Mouse (Mus musculus): ENCODE results near the gene Tmem108. TPM values are rescaled to one million over a fixed set of nuclear protein-coding genes. Genes with fewer than 3 reads are reported as not detected.

The Tmem108 gene
- polyA plus RNA-seq, 1 experiment = 6.1 TPM

- Histone ChIP-seq H3K4me1 (replicated peaks; ENCODE audit: control insufficient read depth, insufficient read depth, low read length) (no peaks in the 10 kb centered on the region), H3K4me3 (ENCODE audit: control insufficient read depth, insufficient read depth, low read length) (no peak overlapping the region), H3K36me3 (ENCODE audit: control insufficient read depth, insufficient read depth, low read length) (no peaks in the 10 kb centered on the region), H3K27ac (ENCODE audit: control insufficient read depth, insufficient read depth, low read length) (no peak overlapping the region), H3K27me3 (ENCODE audit: control insufficient read depth, insufficient read depth, low read length) (no peaks in the 10 kb centered on the region)
- DNase-seq = no peak
- TF ChIP-seq POLR2A (IDR thresholded peaks at IDR 0.05; ENCODE audit: control insufficient read depth, extremely low read depth, insufficient read depth, low read length, poor library complexity) (no peak), CTCF (IDR thresholded peaks at IDR 0.05; ENCODE audit: borderline replicate concordance, control insufficient read depth, extremely low read depth, insufficient read depth, low read length, poor library complexity) (no peak)
- WGBS = 89% methylated on average over 1 of the region's 1 CpGs
Measured at GRCm38 (mm10) chr9:103544599-103544998, 217.0 kb downstream of the Tmem108 start.

GRCm38 (mm10) chr9:103540518-103540917, 221.1 kb downstream of the Tmem108 start:
- DNase-seq = no peak
- TF ChIP-seq CTCF (IDR thresholded peaks at IDR 0.05; ENCODE audit: borderline replicate concordance, control insufficient read depth, extremely low read depth, insufficient read depth, low read length, poor library complexity) (no peak), POLR2A (IDR thresholded peaks at IDR 0.05; ENCODE audit: control insufficient read depth, extremely low read depth, insufficient read depth, low read length, poor library complexity) (no peak)
- no peak overlapping the region for H3K27ac ChIP-seq (ENCODE audit: control insufficient read depth, insufficient read depth, low read length)
- no peak overlapping the region for H3K4me3 ChIP-seq (ENCODE audit: control insufficient read depth, insufficient read depth, low read length)
- no peaks in the 10 kb centered on the region for H3K27me3 ChIP-seq (ENCODE audit: control insufficient read depth, insufficient read depth, low read length)
- peaks cover 5% of the 10 kb centered on the region for H3K4me1 ChIP-seq (replicated peaks; ENCODE audit: control insufficient read depth, insufficient read depth, low read length)
- WGBS = 91% methylated on average over 8 of the region's 8 CpGs
- no peaks in the 10 kb centered on the region for H3K36me3 ChIP-seq (ENCODE audit: control insufficient read depth, insufficient read depth, low read length)

GRCm38 (mm10) chr9:103538047-103538816, 223.4 kb downstream of the Tmem108 start:
- TF ChIP-seq POLR2A (IDR thresholded peaks at IDR 0.05; ENCODE audit: control insufficient read depth, extremely low read depth, insufficient read depth, low read length, poor library complexity) = no peak
- no peak for TF ChIP-seq CTCF (IDR thresholded peaks at IDR 0.05; ENCODE audit: borderline replicate concordance, control insufficient read depth, extremely low read depth, insufficient read depth, low read length, poor library complexity)

GRCm38 (mm10) chr9:103536059-103536634, 225.5 kb downstream of the Tmem108 start:
- DNase-seq = no peak
- Histone ChIP-seq H3K4me1 (replicated peaks; ENCODE audit: control insufficient read depth, insufficient read depth, low read length) (peaks cover 5% of the 10 kb centered on the region), H3K27ac (ENCODE audit: control insufficient read depth, insufficient read depth, low read length) (no peak overlapping the region), H3K36me3 (ENCODE audit: control insufficient read depth, insufficient read depth, low read length) (no peaks in the 10 kb centered on the region), H3K4me3 (ENCODE audit: control insufficient read depth, insufficient read depth, low read length) (no peak overlapping the region), H3K27me3 (ENCODE audit: control insufficient read depth, insufficient read depth, low read length) (no peaks in the 10 kb centered on the region)
- TF ChIP-seq POLR2A (IDR thresholded peaks at IDR 0.05; ENCODE audit: control insufficient read depth, extremely low read depth, insufficient read depth, low read length, poor library complexity) = no peak
- TF ChIP-seq CTCF (IDR thresholded peaks at IDR 0.05; ENCODE audit: borderline replicate concordance, control insufficient read depth, extremely low read depth, insufficient read depth, low read length, poor library complexity) = no peak
- 94% methylated on average over 6 of the region's 6 CpGs for WGBS

More at GRCm38 (mm10) chr9:103538047-103538816, 223.4 kb downstream of the Tmem108 start:
- WGBS = 38% methylated on average over 8 of the region's 8 CpGs
- no peaks in the 10 kb centered on the region for H3K27me3 ChIP-seq (ENCODE audit: control insufficient read depth, insufficient read depth, low read length)
- peaks cover 5% of the 10 kb centered on the region for H3K4me1 ChIP-seq (replicated peaks; ENCODE audit: control insufficient read depth, insufficient read depth, low read length)
- no peak overlapping the region for H3K27ac ChIP-seq (ENCODE audit: control insufficient read depth, insufficient read depth, low read length)
- no peak overlapping the region for H3K4me3 ChIP-seq (ENCODE audit: control insufficient read depth, insufficient read depth, low read length)
- no peaks in the 10 kb centered on the region for H3K36me3 ChIP-seq (ENCODE audit: control insufficient read depth, insufficient read depth, low read length)
- DNase-seq = no peak

- TF ChIP-seq CTCF (IDR thresholded peaks at IDR 0.05; ENCODE audit: borderline replicate concordance, control insufficient read depth, extremely low read depth, insufficient read depth, low read length, poor library complexity) = no peak
- TF ChIP-seq POLR2A (IDR thresholded peaks at IDR 0.05; ENCODE audit: control insufficient read depth, extremely low read depth, insufficient read depth, low read length, poor library complexity) = no peak
- no peak overlapping the region for H3K27ac ChIP-seq (ENCODE audit: control insufficient read depth, insufficient read depth, low read length)
- DNase-seq = no peak
- no peaks in the 10 kb centered on the region for H3K36me3 ChIP-seq (ENCODE audit: control insufficient read depth, insufficient read depth, low read length)
- no peaks in the 10 kb centered on the region for H3K4me1 ChIP-seq (replicated peaks; ENCODE audit: control insufficient read depth, insufficient read depth, low read length)
- no peaks in the 10 kb centered on the region for H3K27me3 ChIP-seq (ENCODE audit: control insufficient read depth, insufficient read depth, low read length)
- H3K4me3 ChIP-seq (ENCODE audit: control insufficient read depth, insufficient read depth, low read length) = no peak overlapping the region
- WGBS = 59% methylated on average over 10 of the region's 10 CpGs
Measured at GRCm38 (mm10) chr9:103525041-103525537, 236.5 kb downstream of the Tmem108 start.

GRCm38 (mm10) chr9:103524600-103524999, 237.0 kb downstream of the Tmem108 start:
- no peaks in the 10 kb centered on the region for H3K4me1 ChIP-seq (replicated peaks; ENCODE audit: control insufficient read depth, insufficient read depth, low read length)
- H3K27me3 ChIP-seq (ENCODE audit: control insufficient read depth, insufficient read depth, low read length) = no peaks in the 10 kb centered on the region
- no peak for DNase-seq
- H3K27ac ChIP-seq (ENCODE audit: control insufficient read depth, insufficient read depth, low read length) = no peak overlapping the region
- no peak overlapping the region for H3K4me3 ChIP-seq (ENCODE audit: control insufficient read depth, insufficient read depth, low read length)
- H3K36me3 ChIP-seq (ENCODE audit: control insufficient read depth, insufficient read depth, low read length) = no peaks in the 10 kb centered on the region
- 76% methylated on average over 5 of the region's 5 CpGs for WGBS
- TF ChIP-seq CTCF (IDR thresholded peaks at IDR 0.05; ENCODE audit: borderline replicate concordance, control insufficient read depth, extremely low read depth, insufficient read depth, low read length, poor library complexity) (no peak), POLR2A (IDR thresholded peaks at IDR 0.05; ENCODE audit: control insufficient read depth, extremely low read depth, insufficient read depth, low read length, poor library complexity) (no peak)

Data from thymus, adult 2 months (tissue).